Mouse (Mus musculus) spleen, postnatal 0 days (tissue): ENCODE data around the gene Gtse1. TPM values are rescaled to one million over a fixed set of nuclear protein-coding genes. Genes with fewer than 3 reads are reported as not detected.

Experiments used
- polyA plus RNA-seq: library from polyadenylated mRNA; unstranded; fragments of >200 nt; fragmentation: Nextera tagmentation; extraction: Ambion mirVana; gene quantifications from 2 replicates; pipeline ENCODE4 v1.2.1, GENCODE M21; 2015

Gene Gtse1
- 20.1 and 20.3 TPM in 2 replicates for polyA plus RNA-seq

GRCm38 (mm10) chr15:85859490-85860031 is at the start of gene Gtse1:
Gene Gtse1 (plus strand): TSS chr15:85859745.

GRCm38 (mm10) chr15:85811535-85812277 is 47.8 kb upstream of the Gtse1 start, which contains the start of gene Cdpf1:
Gene Cdpf1 (minus strand): TSS chr15:85811697.

GRCm38 (mm10) chr15:85821203-85822010 is 38.1 kb upstream of the Gtse1 start, which contains the start of gene Pkdrej:
Gene Pkdrej (minus strand): TSS chr15:85821734.

GRCm38 (mm10) chr15:85831954-85832590 is 27.5 kb upstream of the Gtse1 start, which contains the start of gene Ttc38:
Gene Ttc38 (plus strand): TSS chr15:85832306.

GRCm38 (mm10) chr15:85878848-85879497 is 19.4 kb downstream of the Gtse1 start, which contains the start of gene Trmu:
Gene Trmu (plus strand): TSS chr15:85879312.

Other genes starting within 250 kb of the Gtse1 start
- gene Ppara, start 124.8 kb upstream of the Gtse1 start, polyA plus RNA-seq: 0.61 and 0.87 TPM in 2 replicates
- 26.0 and 30.1 TPM in 2 replicates for gene Cdpf1, start 48.0 kb upstream of the Gtse1 start, polyA plus RNA-seq
- gene Pkdrej, start 38.0 kb upstream of the Gtse1 start, polyA plus RNA-seq: 0.04 TPM in 2 replicates
- gene Ttc38, start 27.4 kb upstream of the Gtse1 start, polyA plus RNA-seq: 2.6 and 3.7 TPM in 2 replicates
- gene Trmu, start 19.6 kb downstream of the Gtse1 start, polyA plus RNA-seq: 19.9 and 20.7 TPM in 2 replicates
- 0.37 and 0.56 TPM in 2 replicates for gene Celsr1, start 174.0 kb downstream of the Gtse1 start, polyA plus RNA-seq
- 14.2 TPM in 2 replicates for gene Gramd4, start 197.9 kb downstream of the Gtse1 start, polyA plus RNA-seq